Comparison of ENCODE assay signal across 20 mouse cellular contexts in the genomic region with DNA sequence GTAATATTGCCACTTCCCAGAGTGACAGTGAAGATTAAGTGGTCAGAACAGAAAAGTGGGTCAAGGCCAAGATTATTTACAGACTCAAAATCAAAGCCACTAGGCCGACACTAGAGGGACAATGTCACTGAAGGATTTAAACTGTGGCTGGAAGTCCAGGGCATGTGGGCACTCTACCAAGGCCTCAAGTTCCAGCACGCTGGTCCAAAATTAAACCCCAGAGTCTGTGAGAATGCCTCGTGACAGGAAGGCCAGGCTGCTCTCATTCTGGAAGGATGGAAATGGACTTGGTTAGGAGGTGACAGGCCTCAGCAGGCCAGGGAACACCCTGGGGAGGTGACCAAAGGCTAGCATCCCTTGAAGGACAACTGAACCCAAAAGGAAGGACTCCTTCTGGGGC. TPM values are rescaled to one million over a fixed set of nuclear protein-coding genes. Genes with fewer than 3 reads are reported as not detected.
"Had no signal": no experiment of that assay in that cellular context is flagged by ENCODE, and none has a peak within 500 bp of the region (broad histone marks: within the 10 kb centered on the region; RNA-seq: fewer than 3 reads in every experiment).

No protein-coding gene starts in this region.

- H3K27ac ChIP-seq: limb, embryonic 15.5 days; liver, embryonic 12.5 days; midbrain, embryonic 10.5 days; neural tube, embryonic 15.5 days; stomach, postnatal 0 days had no signal

- H3K36me3 ChIP-seq: limb, embryonic 15.5 days; liver, embryonic 12.5 days; midbrain, embryonic 10.5 days; neural tube, embryonic 15.5 days had no signal

- H3K4me3 ChIP-seq: limb, embryonic 15.5 days; liver, embryonic 12.5 days; midbrain, embryonic 10.5 days; myocyte; neural tube, embryonic 15.5 days had no signal

- ATAC-seq: liver, embryonic 12.5 days had no signal

- DNase-seq: kidney, postnatal 25 days; lung, embryonic 14.5 days; lung, postnatal 10 days; lung, postnatal 4 days; midbrain, embryonic 14.5 days; right cerebral cortex, adult 18-20 months; right cerebral cortex, postnatal 25 days had no signal

- H3K9ac ChIP-seq: limb, embryonic 15.5 days; liver, embryonic 12.5 days; lung, embryonic 14.5 days; neural tube, embryonic 15.5 days had no signal

- H3K27me3 ChIP-seq: liver, embryonic 12.5 days had no signal

- H3K4me2 ChIP-seq: limb, embryonic 15.5 days; liver, embryonic 12.5 days; lung, embryonic 14.5 days; neural tube, embryonic 15.5 days had no signal

- H3K4me1 ChIP-seq: limb, embryonic 15.5 days; liver, embryonic 12.5 days; neural tube, embryonic 15.5 days had no signal

- H3K9me3 ChIP-seq: limb, embryonic 15.5 days; liver, embryonic 12.5 days; midbrain, embryonic 10.5 days; neural tube, embryonic 15.5 days had no signal

RNA-seq across cellular contexts. Expression of a gene that starts 33.4 kb away (rescaled TPM):
- total RNA-seq: megakaryocyte, adult 5-6 weeks had no signal
- polyA plus RNA-seq: myocyte had no signal

RNA-seq across cellular contexts. Expression of a gene that starts 48.4 kb away (rescaled TPM):
- total RNA-seq: layer of hippocampus, postnatal 25 days; left cerebral cortex, adult 8-10 months; left cerebral cortex, postnatal 25 days; megakaryocyte, adult 5-6 weeks had no signal
- polyA plus RNA-seq: limb, embryonic 11.5 days; limb, embryonic 15.5 days; liver, embryonic 12.5 days; liver, embryonic 16.5 days; lung, embryonic 14.5 days; midbrain, embryonic 10.5 days; midbrain, embryonic 14.5 days; myocyte; neural tube, embryonic 11.5 days; neural tube, embryonic 15.5 days; stomach, postnatal 0 days had no signal
